Mouse (Mus musculus): ENCODE measurements around the gene Smurf1. TPM values are rescaled to one million over a fixed set of nuclear protein-coding genes. Genes with fewer than 3 reads are reported as not detected.

The Smurf1 gene
- polyA plus RNA-seq, 1 experiment from 2014 or later: 13.2 TPM

DNA sequence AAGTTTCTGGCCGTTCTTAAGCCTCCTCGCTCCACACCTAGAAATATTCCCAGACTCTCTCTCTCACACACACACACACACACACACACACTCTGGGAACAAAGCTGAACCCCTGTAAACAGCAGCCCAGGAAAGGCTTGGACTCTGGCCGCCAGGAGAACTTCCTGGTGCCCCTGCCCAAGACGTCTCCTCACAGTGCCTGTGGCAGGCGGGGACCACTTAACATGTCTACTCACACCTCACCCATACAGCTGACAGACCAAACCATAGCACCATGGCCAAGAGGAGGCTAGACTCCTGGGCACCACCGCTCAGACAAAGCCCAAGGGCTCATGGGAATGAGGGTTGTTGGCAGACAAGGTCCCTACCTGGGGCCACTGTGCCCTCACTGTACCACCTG, 22.3 kb downstream of the Smurf1 start:
- 0 out of 2 replicates have a peak, but pooled peaks have one; percentile 11 for ATAC-seq
- H3K27ac ChIP-seq (ENCODE audit: low read length): no peak overlapping the region
- TF ChIP-seq EP300 (IDR thresholded peaks at IDR 0.05) (no peak), CTCF (IDR thresholded peaks at IDR 0.05) (no peak)
- no peak for DNase-seq (ENCODE audit: low spot score)
- H3K4me2 ChIP-seq (replicated peaks; ENCODE audit: low read depth, low read length): no peak overlapping the region
- no peaks in the 10 kb centered on the region for H3K36me3 ChIP-seq (ENCODE audit: insufficient read depth, low read length)
- H3K9ac ChIP-seq (replicated peaks; ENCODE audit: low read depth): no peak overlapping the region
- H3K4me3 ChIP-seq (ENCODE audit: low read depth, low read length): no peak overlapping the region
- 52% methylated on average over 6 of the region's 6 CpGs for WGBS
- H3K4me1 ChIP-seq (ENCODE audit: insufficient read depth, low read depth, low read length): peaks cover 30% of the 10 kb centered on the region; the same call in 1 of the 2 replicates
- no peaks in the 10 kb centered on the region for H3K9me3 ChIP-seq (ENCODE audit: low read length)
- H3K27me3 ChIP-seq (replicated peaks; ENCODE audit: insufficient read depth, low read length): no peaks in the 10 kb centered on the region

DNA sequence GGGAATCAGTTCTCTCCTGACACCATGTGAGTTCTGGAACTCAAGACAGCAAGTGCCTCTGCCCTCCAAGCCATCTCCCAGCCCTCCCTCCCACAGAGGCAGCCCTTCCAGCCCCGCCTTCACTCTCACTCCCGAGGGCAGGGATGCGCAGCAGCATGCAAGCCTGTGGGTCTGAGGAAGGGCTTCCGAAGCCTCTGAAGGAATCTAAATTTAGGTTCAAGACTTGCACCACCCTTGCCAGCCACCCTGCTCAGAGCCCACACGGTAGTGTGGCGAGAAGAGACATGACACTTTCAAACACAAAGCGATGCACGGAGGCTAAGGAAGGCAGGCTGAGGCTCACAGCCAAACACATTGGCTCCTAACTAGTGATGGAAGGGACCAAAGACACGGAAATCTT, 23.2 kb downstream of the Smurf1 start:
- Histone ChIP-seq H3K27me3 (replicated peaks; ENCODE audit: insufficient read depth, low read length) (no peaks in the 10 kb centered on the region), H3K9me3 (ENCODE audit: low read length) (no peaks in the 10 kb centered on the region)

DNA sequence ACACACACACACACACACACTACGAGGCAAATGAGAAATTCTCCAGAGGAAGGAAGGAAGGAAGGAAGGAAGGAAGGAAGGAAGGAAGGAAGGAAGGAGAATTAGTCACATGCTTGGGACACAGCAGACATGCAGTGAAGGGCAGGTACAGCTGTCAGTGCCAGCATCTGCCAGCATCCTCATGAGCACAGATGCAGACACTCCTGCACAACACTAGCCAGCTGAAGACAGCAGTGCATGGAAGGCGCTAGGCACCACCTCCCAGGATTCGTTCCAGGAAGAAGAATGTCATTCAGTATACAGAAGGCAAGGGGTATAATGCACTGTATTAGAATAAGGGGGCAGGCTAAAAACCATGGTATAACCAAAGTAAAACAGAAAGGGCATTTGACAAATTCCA, 24.7 kb downstream of the Smurf1 start:
- 33% methylated on average over 3 of the region's 3 CpGs for WGBS

More for the DNA sequence above, 23.2 kb downstream of the Smurf1 start:
- DNase-seq (ENCODE audit: low spot score) (no peak), ATAC-seq (no peak)
- TF ChIP-seq CTCF (IDR thresholded peaks at IDR 0.05): no peak
- no peak for TF ChIP-seq EP300 (IDR thresholded peaks at IDR 0.05)
- H3K4me2 ChIP-seq (replicated peaks; ENCODE audit: low read depth, low read length): no peak overlapping the region
- no peak overlapping the region for H3K9ac ChIP-seq (replicated peaks; ENCODE audit: low read depth)
- H3K27ac ChIP-seq (ENCODE audit: low read length): no peak overlapping the region
- no peaks in the 10 kb centered on the region for H3K36me3 ChIP-seq (ENCODE audit: insufficient read depth, low read length)
- WGBS: 68% methylated on average over 9 of the region's 9 CpGs
- H3K4me3 ChIP-seq (ENCODE audit: low read depth, low read length): no peak overlapping the region
- H3K4me1 ChIP-seq (ENCODE audit: insufficient read depth, low read depth, low read length): peaks cover 31% of the 10 kb centered on the region; the same call in 1 of the 2 replicates

DNA sequence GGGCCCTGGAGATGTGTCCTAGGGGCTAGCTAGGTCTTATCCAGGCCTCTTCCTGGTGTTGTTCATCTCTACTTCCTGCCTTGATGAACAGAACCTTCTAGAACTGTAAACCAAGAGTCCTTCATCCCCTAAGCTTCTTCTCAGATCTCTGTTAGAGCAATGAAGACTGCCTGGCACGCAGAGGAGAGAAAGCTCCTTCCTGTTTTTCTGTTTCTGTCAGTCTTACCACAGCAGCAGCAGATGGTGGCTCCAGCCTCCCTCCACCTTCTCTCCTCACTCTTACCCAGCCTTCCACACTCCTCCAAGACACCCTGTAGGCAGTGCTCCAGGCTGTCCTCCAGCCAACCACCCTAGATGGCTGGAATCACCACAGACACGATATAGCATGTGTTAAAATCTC, 28.3 kb downstream of the Smurf1 start:
- no peak overlapping the region for H3K9ac ChIP-seq (replicated peaks; ENCODE audit: low read depth)
- H3K4me1 ChIP-seq (ENCODE audit: insufficient read depth, low read depth, low read length): peaks cover 12% of the 10 kb centered on the region; the same call in 1 of the 2 replicates
- 74% methylated on average over 2 of the region's 2 CpGs for WGBS
- no peaks in the 10 kb centered on the region for H3K27me3 ChIP-seq (replicated peaks; ENCODE audit: insufficient read depth, low read length)
- H3K27ac ChIP-seq (ENCODE audit: low read length): no peak overlapping the region
- H3K4me3 ChIP-seq (ENCODE audit: low read depth, low read length): no peak overlapping the region
- ATAC-seq: no peak
- no peaks in the 10 kb centered on the region for H3K36me3 ChIP-seq (ENCODE audit: insufficient read depth, low read length)
- no peak overlapping the region for H3K4me2 ChIP-seq (replicated peaks; ENCODE audit: low read depth, low read length)
- H3K9me3 ChIP-seq (ENCODE audit: low read length): no peaks in the 10 kb centered on the region
- DNase-seq (ENCODE audit: low spot score): no peak
- TF ChIP-seq EP300 (IDR thresholded peaks at IDR 0.05) (no peak), CTCF (IDR thresholded peaks at IDR 0.05) (no peak)

More for the DNA sequence above, 24.7 kb downstream of the Smurf1 start:
- Histone ChIP-seq H3K27ac (ENCODE audit: low read length) (no peak overlapping the region), H3K27me3 (replicated peaks; ENCODE audit: insufficient read depth, low read length) (no peaks in the 10 kb centered on the region), H3K9ac (replicated peaks; ENCODE audit: low read depth) (no peak overlapping the region), H3K36me3 (ENCODE audit: insufficient read depth, low read length) (no peaks in the 10 kb centered on the region), H3K4me2 (replicated peaks; ENCODE audit: low read depth, low read length) (no peak overlapping the region), H3K4me3 (ENCODE audit: low read depth, low read length) (no peak overlapping the region), H3K4me1 (ENCODE audit: insufficient read depth, low read depth, low read length) (peaks cover 30% of the 10 kb centered on the region; the same call in 1 of the 2 replicates), H3K9me3 (ENCODE audit: low read length) (no peaks in the 10 kb centered on the region)
- no peak for DNase-seq (ENCODE audit: low spot score)
- no peak for TF ChIP-seq EP300 (IDR thresholded peaks at IDR 0.05)
- TF ChIP-seq CTCF (IDR thresholded peaks at IDR 0.05): no peak
- ATAC-seq: no peak

DNA sequence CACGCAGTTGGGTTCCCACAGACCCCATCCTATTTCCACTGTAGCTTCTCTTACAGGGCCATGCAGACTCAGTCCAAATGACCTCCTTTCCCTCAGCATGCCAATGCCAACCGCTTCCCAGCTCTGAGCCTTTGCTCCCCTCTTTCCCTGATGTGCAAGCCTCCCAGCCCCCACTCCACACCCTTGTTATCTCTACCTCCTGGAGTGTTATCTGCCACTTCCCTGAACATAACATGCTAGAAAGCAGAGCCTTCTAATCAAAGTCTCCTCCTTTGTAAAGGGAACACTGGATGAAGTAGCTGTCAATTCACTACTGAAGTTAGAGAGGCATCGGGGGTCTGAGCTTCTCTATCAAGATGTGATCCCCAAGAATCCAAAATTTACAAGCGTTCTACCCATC, 32.2 kb downstream of the Smurf1 start:
- ATAC-seq (no peak), DNase-seq (ENCODE audit: low spot score) (no peak)
- H3K9ac ChIP-seq (replicated peaks; ENCODE audit: low read depth): no peak overlapping the region
- no peak overlapping the region for H3K4me3 ChIP-seq (ENCODE audit: low read depth, low read length)
- H3K9me3 ChIP-seq (ENCODE audit: low read length): no peaks in the 10 kb centered on the region
- no peak overlapping the region for H3K4me2 ChIP-seq (replicated peaks; ENCODE audit: low read depth, low read length)
- H3K36me3 ChIP-seq (ENCODE audit: insufficient read depth, low read length): no peaks in the 10 kb centered on the region
- H3K4me1 ChIP-seq (ENCODE audit: insufficient read depth, low read depth, low read length): peaks cover 12% of the 10 kb centered on the region; the same call in 1 of the 2 replicates
- H3K27me3 ChIP-seq (replicated peaks; ENCODE audit: insufficient read depth, low read length): no peaks in the 10 kb centered on the region
- H3K27ac ChIP-seq (ENCODE audit: low read length): no peak overlapping the region
- TF ChIP-seq EP300 (IDR thresholded peaks at IDR 0.05) (no peak), CTCF (IDR thresholded peaks at IDR 0.05) (no peak)
- 52% methylated on average over 4 of the region's 4 CpGs for WGBS

DNA sequence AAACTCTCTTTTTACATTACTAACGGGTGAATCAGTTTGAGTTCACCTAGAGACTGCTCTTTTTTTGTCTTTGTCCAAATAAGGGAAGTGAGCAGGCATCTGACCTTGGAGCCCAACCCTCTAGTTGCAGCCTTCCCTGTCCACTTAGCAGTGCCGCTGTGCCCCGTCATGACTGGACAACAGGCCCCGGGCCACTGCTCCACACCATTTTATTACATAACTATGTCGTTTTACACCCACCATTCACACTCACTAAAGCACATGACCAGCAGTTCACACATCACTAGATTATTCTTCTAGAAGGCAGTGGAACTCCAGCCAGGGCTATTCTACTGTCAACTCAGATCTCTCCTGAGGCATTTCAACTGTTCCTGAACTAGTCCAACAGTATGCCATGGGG, 33.8 kb downstream of the Smurf1 start:
- 80% methylated on average over 5 of the region's 5 CpGs for WGBS
- no peak overlapping the region for H3K4me2 ChIP-seq (replicated peaks; ENCODE audit: low read depth, low read length)
- TF ChIP-seq EP300 (IDR thresholded peaks at IDR 0.05): no peak
- TF ChIP-seq CTCF (IDR thresholded peaks at IDR 0.05): no peak

More for the DNA sequence above, 33.8 kb downstream of the Smurf1 start:
- no peaks in the 10 kb centered on the region for H3K9me3 ChIP-seq (ENCODE audit: low read length)
- DNase-seq (ENCODE audit: low spot score) (no peak), ATAC-seq (no peak)
- no peak overlapping the region for H3K27ac ChIP-seq (ENCODE audit: low read length)
- no peaks in the 10 kb centered on the region for H3K36me3 ChIP-seq (ENCODE audit: insufficient read depth, low read length)
- H3K27me3 ChIP-seq (replicated peaks; ENCODE audit: insufficient read depth, low read length): no peaks in the 10 kb centered on the region
- H3K4me1 ChIP-seq (ENCODE audit: insufficient read depth, low read depth, low read length): peaks cover 5% of the 10 kb centered on the region; the same call in 1 of the 2 replicates
- H3K4me3 ChIP-seq (ENCODE audit: low read depth, low read length): no peak overlapping the region
- no peak overlapping the region for H3K9ac ChIP-seq (replicated peaks; ENCODE audit: low read depth)
